ENCODE assay signal across 8 mouse cellular contexts in genomic region chr7:127511808-127512230, GRCm38 (mm10). TPM values are rescaled to one million over a fixed set of nuclear protein-coding genes. Genes with fewer than 3 reads are reported as not detected.
DNase-seq lines count a peak whose midpoint lies in the region; ATAC-seq and TF ChIP-seq lines count a peak whose summit lies in the region.

Gene Srcap, plus strand, starts transcription at chr7:127511983.

- no peak for TF ChIP-seq EP300 in MEL (IDR thresholded peaks at IDR 0.05; ENCODE audit: low read depth in 1 of 2, low read length in 2 of 2)

- H3K4me3 ChIP-seq in MEL (ENCODE audit: control insufficient read depth in 1 of 2, insufficient read depth in 1 of 2, low read depth in 2 of 2, low read length in 2 of 2): peak within 1 kb of the TSS; percentile 69 to 78
- H3K4me3 ChIP-seq in forebrain, postnatal 0 days (ENCODE audit: low read depth, low read length): peak within 1 kb of the TSS; percentile 83
- peak within 1 kb of the TSS; percentile 91 for H3K4me3 ChIP-seq in lung, embryonic 16.5 days (ENCODE audit: low read length)

- ATAC-seq in forebrain, postnatal 0 days: peak; percentile 99
- ATAC-seq in lung, embryonic 16.5 days (ENCODE audit: low read depth): peak; percentile 97

- no peak for TF ChIP-seq RAD21 in MEL (IDR thresholded peaks at IDR 0.05; ENCODE audit: low read depth, low read length)

- peak within 1 kb of the TSS; percentile 67 for H3K4me2 ChIP-seq in forebrain, postnatal 0 days (ENCODE audit: low read depth)
- peak within 1 kb of the TSS; percentile 69 for H3K4me2 ChIP-seq in lung, embryonic 16.5 days (ENCODE audit: low read depth, low read length)

- WGBS in forebrain, postnatal 0 days: 0% methylated on average over 31 of the region's 37 CpGs
- under 1% methylated on average over 35 of the region's 37 CpGs for WGBS in lung, embryonic 16.5 days

- H3K79me2 ChIP-seq in MEL (ENCODE audit: control insufficient read depth, insufficient read depth, low read length, poor library complexity): peaks cover 32% of the 10 kb centered on the region

- no peak for TF ChIP-seq CTCF in MEL (IDR thresholded peaks at IDR 0.05 in 2 of 3, conservative IDR thresholded peaks at IDR 0.05 in 1 of 3; ENCODE audit: control insufficient read depth in 1 of 3, insufficient read depth in 1 of 3, low read depth in 2 of 3, low read length in 3 of 3, poor library complexity in 1 of 3, severe bottlenecking in 1 of 3)
- TF ChIP-seq CTCF in forebrain, postnatal 0 days (IDR thresholded peaks at IDR 0.05; ENCODE audit: low read depth): no peak; the same call in 1 of the 2 replicates

- peak; percentile 92 to 96; a peak in 3 of 4 replicates for TF ChIP-seq POLR2A in MEL (IDR thresholded peaks at IDR 0.05; ENCODE audit: control insufficient read depth in 1 of 2, insufficient read depth in 1 of 2, low read depth in 1 of 2, low read length in 2 of 2, poor library complexity in 1 of 2)

- H3K9ac ChIP-seq in MEL (ENCODE audit: control insufficient read depth, low read depth, low read length, poor library complexity, severe bottlenecking): peak within 1 kb of the TSS; percentile 97
- H3K9ac ChIP-seq in forebrain, postnatal 0 days: peak within 1 kb of the TSS; percentile 93
- peak within 1 kb of the TSS; percentile 95 for H3K9ac ChIP-seq in lung, embryonic 16.5 days (ENCODE audit: low read length)

- H3K9me3 ChIP-seq in MEL (replicated peaks; ENCODE audit: insufficient read depth, low read length): no peaks in the 10 kb centered on the region
- no peaks in the 10 kb centered on the region for H3K9me3 ChIP-seq in forebrain, postnatal 0 days (ENCODE audit: low read length)
- H3K9me3 ChIP-seq in lung, embryonic 16.5 days (ENCODE audit: control insufficient read depth, low read length): no peaks in the 10 kb centered on the region

- H3K4me1 ChIP-seq in MEL (ENCODE audit: control insufficient read depth in 1 of 2, insufficient read depth in 2 of 2, low read length in 2 of 2): peaks cover 3 to 9% of the 10 kb centered on the region in 2 experiments; a peak in 2 of 4 replicates
- peaks cover 8% of the 10 kb centered on the region; the same call in 1 of the 2 replicates for H3K4me1 ChIP-seq in forebrain, postnatal 0 days (ENCODE audit: insufficient read depth)
- H3K4me1 ChIP-seq in lung, embryonic 16.5 days (replicated peaks; ENCODE audit: control insufficient read depth, insufficient read depth, low read length): peaks cover 13% of the 10 kb centered on the region

- peak within 1 kb of the TSS; percentile 95 for H3K27ac ChIP-seq in MEL (ENCODE audit: control insufficient read depth, low read depth, low read length)
- peak within 1 kb of the TSS; percentile 99 for H3K27ac ChIP-seq in forebrain, postnatal 0 days (ENCODE audit: low read depth, low read length)
- peak within 1 kb of the TSS; percentile 98 for H3K27ac ChIP-seq in lung, embryonic 16.5 days (ENCODE audit: low read length)

- H3K27me3 ChIP-seq in MEL (ENCODE audit: control insufficient read depth in 1 of 2, insufficient read depth in 2 of 2, low read length in 2 of 2): no peaks in the 10 kb centered on the region
- no peaks in the 10 kb centered on the region for H3K27me3 ChIP-seq in forebrain, postnatal 0 days (ENCODE audit: insufficient read depth, low read length)
- H3K27me3 ChIP-seq in lung, embryonic 16.5 days (ENCODE audit: control insufficient read depth, insufficient read depth, low read depth, low read length): no peaks in the 10 kb centered on the region

- DNase-seq in MEL (ENCODE audit: low read depth, low spot score): peak; percentile 99
- peak; percentile 93 to 97 for DNase-seq in cerebellum, adult 18-20 months
- peak; percentile 96 for DNase-seq in forebrain, postnatal 0 days
- DNase-seq in heart, postnatal 4 days: peak; percentile 96
- peak; percentile 91 for DNase-seq in layer of hippocampus, adult 9-10 months (ENCODE audit: low spot score)
- peak; percentile 94 for DNase-seq in ovary, postnatal 36 days (ENCODE audit: low spot score)
- peak; percentile 94 for DNase-seq in thymus, postnatal 25 days

- H3K36me3 ChIP-seq in MEL (ENCODE audit: control insufficient read depth in 1 of 2, insufficient read depth in 2 of 2, low read length in 2 of 2): peaks cover 6 to 35% of the 10 kb centered on the region in 2 experiments
- peaks cover 14% of the 10 kb centered on the region for H3K36me3 ChIP-seq in forebrain, postnatal 0 days (ENCODE audit: insufficient read depth)
- peaks cover 10% of the 10 kb centered on the region for H3K36me3 ChIP-seq in lung, embryonic 16.5 days (ENCODE audit: control insufficient read depth, insufficient read depth, low read length)

TF ChIP-seq in MEL, 35 proteins besides CTCF, POLR2A, EP300 and RAD21:
- TF ChIP-seq CHD1 (IDR thresholded peaks at IDR 0.05; ENCODE audit: low read depth, low read length): no peak
- no peak for TF ChIP-seq JUND (IDR thresholded peaks at IDR 0.05; ENCODE audit: low read depth, low read length)
- peak; percentile 65; the same call in 1 of the 2 replicates for TF ChIP-seq TCF12 (IDR thresholded peaks at IDR 0.05; ENCODE audit: low read depth, low read length)
- no peak for TF ChIP-seq ZC3H11A (IDR thresholded peaks at IDR 0.05; ENCODE audit: low read depth, low read length)
- no peak for TF ChIP-seq RCOR1 (IDR thresholded peaks at IDR 0.05; ENCODE audit: low read depth, low read length)
- no peak for TF ChIP-seq MAFK (IDR thresholded peaks at IDR 0.05; ENCODE audit: borderline replicate concordance, low read depth, low read length)
- TF ChIP-seq NRF1 (IDR thresholded peaks at IDR 0.05; ENCODE audit: insufficient read depth, low read depth, low read length, poor library complexity, severe bottlenecking): no peak
- no peak; the same call in 1 of the 2 replicates for TF ChIP-seq KAT2A (conservative IDR thresholded peaks at IDR 0.05; ENCODE audit: low read depth, low read length)
- TF ChIP-seq GATA1 (IDR thresholded peaks at IDR 0.05; ENCODE audit: low read depth, low read length): peak; percentile 58; the same call in 1 of the 2 replicates
- TF ChIP-seq HCFC1 (IDR thresholded peaks at IDR 0.05; ENCODE audit: low read depth, low read length): peak; percentile 97
- no peak for TF ChIP-seq SMC3 (IDR thresholded peaks at IDR 0.05; ENCODE audit: low read depth, low read length)
- no peak for TF ChIP-seq USF1 (IDR thresholded peaks at IDR 0.05; ENCODE audit: low read depth, low read length)
- 0 out of 2 replicates have a peak, but pooled peaks have one; percentile 69 for TF ChIP-seq POLR2AphosphoS5 (IDR thresholded peaks at IDR 0.05; ENCODE audit: borderline replicate concordance, low read depth, low read length)
- no peak for TF ChIP-seq E2F4 (IDR thresholded peaks at IDR 0.05; ENCODE audit: borderline replicate concordance, low read depth, low read length)
- TF ChIP-seq POLR2AphosphoS2 (IDR thresholded peaks at IDR 0.05; ENCODE audit: low read length): peak; percentile 85; the same call in 1 of the 2 replicates
- TF ChIP-seq NELFE (IDR thresholded peaks at IDR 0.05; ENCODE audit: low read depth, low read length): peak; percentile 79
- TF ChIP-seq ZNF384 (IDR thresholded peaks at IDR 0.05; ENCODE audit: low read depth, low read length): no peak
- TF ChIP-seq ZMIZ1 (IDR thresholded peaks at IDR 0.05; ENCODE audit: low read depth, low read length): peak; percentile 66
- peak; percentile 98 for TF ChIP-seq MYC (IDR thresholded peaks at IDR 0.05; ENCODE audit: low read depth, low read length)
- peak; percentile 54 for TF ChIP-seq TAL1 (IDR thresholded peaks at IDR 0.05; ENCODE audit: low read length)
- no peak for TF ChIP-seq USF2 (IDR thresholded peaks at IDR 0.05; ENCODE audit: borderline replicate concordance in 1 of 2, insufficient read depth in 1 of 2, low read depth in 1 of 2, low read length in 2 of 2)
- TF ChIP-seq MEF2A (IDR thresholded peaks at IDR 0.05; ENCODE audit: extremely low read depth, insufficient replicate concordance, low read depth, low read length, poor library complexity, severe bottlenecking): no peak
- no peak for TF ChIP-seq MAZ (IDR thresholded peaks at IDR 0.05; ENCODE audit: low read depth, low read length)
- no peak; the same call in 1 of the 2 replicates for TF ChIP-seq UBTF (IDR thresholded peaks at IDR 0.05; ENCODE audit: borderline replicate concordance, insufficient read depth, low read depth, low read length)
- TF ChIP-seq MXI1 (IDR thresholded peaks at IDR 0.05; ENCODE audit: low read depth, low read length): peak; percentile 91
- no peak for TF ChIP-seq MYB (IDR thresholded peaks at IDR 0.05; ENCODE audit: low read depth, low read length)
- peak; percentile 35; the same call in 1 of the 2 replicates for TF ChIP-seq BHLHE40 (IDR thresholded peaks at IDR 0.05; ENCODE audit: borderline replicate concordance, low read depth, low read length)
- no peak for TF ChIP-seq GABPA (IDR thresholded peaks at IDR 0.05; ENCODE audit: low read depth, low read length)
- TF ChIP-seq MAX (IDR thresholded peaks at IDR 0.05; ENCODE audit: low read length): peak; percentile 83
- TF ChIP-seq ELF1 (IDR thresholded peaks at IDR 0.05; ENCODE audit: low read depth, low read length): peak; percentile 36; the same call in 1 of the 2 replicates
- TF ChIP-seq ETS1 (IDR thresholded peaks at IDR 0.05; ENCODE audit: low read depth, low read length): peak; percentile 29; the same call in 1 of the 2 replicates
- no peak for TF ChIP-seq ZKSCAN1 (IDR thresholded peaks at IDR 0.05; ENCODE audit: low read depth, low read length)
- TF ChIP-seq SIN3A (IDR thresholded peaks at IDR 0.05; ENCODE audit: low read length): peak; percentile 66
- TF ChIP-seq CHD2 (IDR thresholded peaks at IDR 0.05; ENCODE audit: low read length): peak; percentile 98
- peak; percentile 87 for TF ChIP-seq TBP (IDR thresholded peaks at IDR 0.05; ENCODE audit: low read depth, low read length)

RNA-seq across cellular contexts. Expression of gene Srcap, which starts in this region (rescaled TPM):
- total RNA-seq in MEL (2012; rRNA removed): 20.3 and 22.3 TPM in 2 replicates
- polyA plus RNA-seq in MEL (2012; ENCODE audit: insufficient read depth in 1 of 2, insufficient read length in 2 of 2, low read depth in 1 of 2, low replicate concordance in 2 of 2, missing spikeins in 1 of 2): 10 to 100 TPM; 34.3 to 45.1 TPM
- total RNA-seq in forebrain, postnatal 0 days (2014; rRNA removed): 29.3 and 39.9 TPM in 2 replicates
- polyA plus RNA-seq in forebrain, postnatal 0 days (2015; fragmentation: Nextera tagmentation; extraction: Ambion mirVana): 12.6 and 23.7 TPM in 2 replicates
- total RNA-seq in heart, postnatal 4 days (2021): 10 to 100 TPM; 78.7 to 80.5 TPM
- 33.7 and 37.9 TPM in 2 replicates for polyA plus RNA-seq in lung, embryonic 16.5 days (2015; fragmentation: Nextera tagmentation; extraction: Ambion mirVana)

Comparison
In these comparisons a context has a peak if more than half of its experiments do, and no peak if none do; other contexts are left out.
1. Peak in every context shown above with its lines: DNase-seq, ATAC-seq, H3K4me3 ChIP-seq and H3K27ac ChIP-seq.